Mouse (Mus musculus): ENCODE data around the gene Arhgap17. TPM values are rescaled to one million over a fixed set of nuclear protein-coding genes. Genes with fewer than 3 reads are reported as not detected.

Arhgap17 gene
- polyA plus RNA-seq, 1 experiment from 2014 or later = 6.8 TPM

GRCm38 (mm10) chr7:123253396-123253795, 116.3 kb downstream of the Arhgap17 start:
- no peak overlapping the region for H3K27ac ChIP-seq (ENCODE audit: low read depth)
- no peak overlapping the region for H3K4me3 ChIP-seq (ENCODE audit: low read depth, low read length)
- H3K9ac ChIP-seq (replicated peaks) = no peak overlapping the region
- TF ChIP-seq CTCF (IDR thresholded peaks at IDR 0.05; ENCODE audit: low read depth) (no peak), EP300 (IDR thresholded peaks at IDR 0.05; ENCODE audit: low read depth) (no peak)
- 78% methylated on average over 7 of the region's 7 CpGs for WGBS (ENCODE audit: insufficient replicate concordance)
- no peaks in the 10 kb centered on the region for H3K4me1 ChIP-seq (ENCODE audit: insufficient read depth)
- no peak overlapping the region for H3K4me2 ChIP-seq (ENCODE audit: low read depth, low read length)
- ATAC-seq (no peak), DNase-seq (no peak)
- no peaks in the 10 kb centered on the region for H3K9me3 ChIP-seq (ENCODE audit: low read length)
- H3K27me3 ChIP-seq (ENCODE audit: insufficient read depth, low read length) = no peaks in the 10 kb centered on the region
- H3K36me3 ChIP-seq (replicated peaks; ENCODE audit: insufficient read depth, low read length) = no peaks in the 10 kb centered on the region

GRCm38 (mm10) chr7:123251343-123251742, 118.4 kb downstream of the Arhgap17 start:
- H3K4me2 ChIP-seq (ENCODE audit: low read depth, low read length) = no peak overlapping the region
- H3K4me1 ChIP-seq (ENCODE audit: insufficient read depth) = no peaks in the 10 kb centered on the region
- H3K9me3 ChIP-seq (ENCODE audit: low read length) = no peaks in the 10 kb centered on the region
- 63% methylated on average over 6 of the region's 6 CpGs for WGBS (ENCODE audit: insufficient replicate concordance)
- H3K9ac ChIP-seq (replicated peaks) = no peak overlapping the region
- no peak for ATAC-seq
- H3K36me3 ChIP-seq (replicated peaks; ENCODE audit: insufficient read depth, low read length) = no peaks in the 10 kb centered on the region
- DNase-seq = no peak
- no peaks in the 10 kb centered on the region for H3K27me3 ChIP-seq (ENCODE audit: insufficient read depth, low read length)
- TF ChIP-seq EP300 (IDR thresholded peaks at IDR 0.05; ENCODE audit: low read depth) (no peak), CTCF (IDR thresholded peaks at IDR 0.05; ENCODE audit: low read depth) (no peak)
- H3K27ac ChIP-seq (ENCODE audit: low read depth) = no peak overlapping the region
- H3K4me3 ChIP-seq (ENCODE audit: low read depth, low read length) = no peak overlapping the region

- whole genome bisulfite sequencing (ENCODE audit: insufficient replicate concordance) = 36% methylated on average over 2 of the region's 2 CpGs
- H3K9ac ChIP-seq (replicated peaks) = no peak overlapping the region
- H3K4me3 ChIP-seq (ENCODE audit: low read depth, low read length) = no peak overlapping the region
- ATAC-seq = no peak
- no peak for TF ChIP-seq EP300 (IDR thresholded peaks at IDR 0.05; ENCODE audit: low read depth)
- TF ChIP-seq CTCF (IDR thresholded peaks at IDR 0.05; ENCODE audit: low read depth) = no peak
- H3K9me3 ChIP-seq (ENCODE audit: low read length) = no peaks in the 10 kb centered on the region
- H3K27me3 ChIP-seq (ENCODE audit: insufficient read depth, low read length) = no peaks in the 10 kb centered on the region
- H3K4me1 ChIP-seq (ENCODE audit: insufficient read depth) = no peaks in the 10 kb centered on the region
- no peak overlapping the region for H3K4me2 ChIP-seq (ENCODE audit: low read depth, low read length)
- no peak for DNase-seq
- no peak overlapping the region for H3K27ac ChIP-seq (ENCODE audit: low read depth)
- no peaks in the 10 kb centered on the region for H3K36me3 ChIP-seq (replicated peaks; ENCODE audit: insufficient read depth, low read length)
Observed at GRCm38 (mm10) chr7:123248166-123248565, 121.5 kb downstream of the Arhgap17 start.

GRCm38 (mm10) chr7:123246504-123247084, 123.1 kb downstream of the Arhgap17 start:
- Histone ChIP-seq H3K4me2 (ENCODE audit: low read depth, low read length) (no peak overlapping the region), H3K36me3 (replicated peaks; ENCODE audit: insufficient read depth, low read length) (no peaks in the 10 kb centered on the region), H3K27me3 (ENCODE audit: insufficient read depth, low read length) (no peaks in the 10 kb centered on the region), H3K4me1 (ENCODE audit: insufficient read depth) (no peaks in the 10 kb centered on the region), H3K9me3 (ENCODE audit: low read length) (no peaks in the 10 kb centered on the region), H3K4me3 (ENCODE audit: low read depth, low read length) (no peak overlapping the region), H3K9ac (replicated peaks) (no peak overlapping the region), H3K27ac (ENCODE audit: low read depth) (no peak overlapping the region)
- no peak for DNase-seq
- TF ChIP-seq EP300 (IDR thresholded peaks at IDR 0.05; ENCODE audit: low read depth) (peak; percentile 28; the same call in 1 of the 2 replicates), CTCF (IDR thresholded peaks at IDR 0.05; ENCODE audit: low read depth) (no peak)
- WGBS (ENCODE audit: insufficient replicate concordance) = 24% methylated on average over 4 of the region's 4 CpGs
- no peak for ATAC-seq

GRCm38 (mm10) chr7:123244833-123245232, 124.9 kb downstream of the Arhgap17 start:
- DNase-seq (no peak), ATAC-seq (no peak)
- Histone ChIP-seq H3K9me3 (ENCODE audit: low read length) (no peaks in the 10 kb centered on the region), H3K27me3 (ENCODE audit: insufficient read depth, low read length) (no peaks in the 10 kb centered on the region), H3K4me3 (ENCODE audit: low read depth, low read length) (no peak overlapping the region), H3K27ac (ENCODE audit: low read depth) (no peak overlapping the region), H3K9ac (replicated peaks) (no peak overlapping the region), H3K4me1 (ENCODE audit: insufficient read depth) (no peaks in the 10 kb centered on the region), H3K4me2 (ENCODE audit: low read depth, low read length) (no peak overlapping the region), H3K36me3 (replicated peaks; ENCODE audit: insufficient read depth, low read length) (no peaks in the 10 kb centered on the region)
- TF ChIP-seq EP300 (IDR thresholded peaks at IDR 0.05; ENCODE audit: low read depth) = 0 out of 2 replicates have a peak, but pooled peaks have one; percentile 16
- no peak for TF ChIP-seq CTCF (IDR thresholded peaks at IDR 0.05; ENCODE audit: low read depth)
- 25% methylated on average over 1 of the region's 1 CpGs for WGBS (ENCODE audit: insufficient replicate concordance)

- no peaks in the 10 kb centered on the region for H3K27me3 ChIP-seq (ENCODE audit: insufficient read depth, low read length)
- no peaks in the 10 kb centered on the region for H3K4me1 ChIP-seq (ENCODE audit: insufficient read depth)
- H3K4me2 ChIP-seq (ENCODE audit: low read depth, low read length) = no peak overlapping the region
- TF ChIP-seq EP300 (IDR thresholded peaks at IDR 0.05; ENCODE audit: low read depth) (no peak), CTCF (IDR thresholded peaks at IDR 0.05; ENCODE audit: low read depth) (no peak)
- H3K9ac ChIP-seq (replicated peaks) = no peak overlapping the region
- H3K4me3 ChIP-seq (ENCODE audit: low read depth, low read length) = no peak overlapping the region
- H3K27ac ChIP-seq (ENCODE audit: low read depth) = no peak overlapping the region
- no peaks in the 10 kb centered on the region for H3K9me3 ChIP-seq (ENCODE audit: low read length)
- DNase-seq (no peak), ATAC-seq (no peak)
- 74% methylated on average over 7 of the region's 7 CpGs for WGBS (ENCODE audit: insufficient replicate concordance)
- no peaks in the 10 kb centered on the region for H3K36me3 ChIP-seq (replicated peaks; ENCODE audit: insufficient read depth, low read length)
Observed at GRCm38 (mm10) chr7:123242241-123242640, 127.5 kb downstream of the Arhgap17 start.

All from liver, postnatal 0 days (tissue).